Mouse (Mus musculus) erythroblast, adult 5-6 weeks (primary cell): ENCODE data around the gene Cacna1g. TPM values are rescaled to one million over a fixed set of nuclear protein-coding genes. Genes with fewer than 3 reads are reported as not detected.
A peak's percentile ranks its signal among the peaks of the same experiment; 100 is the strongest.

Source experiments
- ATAC-seq: replicated peaks from 2 replicates; pipeline ENCODE4 v1.8.0; 2016; ENCODE audit warnings: moderate number of reproducible peaks, mild to moderate bottlenecking, moderate TSS enrichment, inconsistent platforms; ENCODE audit not compliant: poor library complexity, low FRiP score, severe bottlenecking
- total RNA-seq, 2 experiments: library from RNA; stranded (forward) in 1 of 2; stranded (reverse) in 1 of 2; fragments of 150-400 nt in 1 of 2; fragments of 200-764, 138-1000 nt in 1 of 2; gene quantifications; 2 replicates each; pipeline versions ENCODE4 v1.2.3 to v1.2.4; 2015 to 2017; ENCODE audit warnings: low replicate concordance in 2 of 2

Cacna1g gene
- total RNA-seq (2015; ENCODE audit: low replicate concordance) (109 and 122 TPM in 2 replicates), total RNA-seq (2017; ENCODE audit: low replicate concordance) (78.9 and 102 TPM in 2 replicates)

GRCm38 (mm10) chr11:94473707-94474543 is at the start of gene Cacna1g:
TSS of gene Cacna1g (minus strand) at chr11:94474198.
- peak; percentile 85 for ATAC-seq

- ATAC-seq, result no peak
Measured at GRCm38 (mm10) chr11:94521219-94521843, 47.3 kb upstream of the Cacna1g start, which contains the start of gene Mycbpap. TSS of gene Mycbpap (minus strand) at chr11:94521742.

GRCm38 (mm10) chr11:94513452-94513851 is 39.5 kb upstream of the Cacna1g start:
- ATAC-seq, result no peak

DNA sequence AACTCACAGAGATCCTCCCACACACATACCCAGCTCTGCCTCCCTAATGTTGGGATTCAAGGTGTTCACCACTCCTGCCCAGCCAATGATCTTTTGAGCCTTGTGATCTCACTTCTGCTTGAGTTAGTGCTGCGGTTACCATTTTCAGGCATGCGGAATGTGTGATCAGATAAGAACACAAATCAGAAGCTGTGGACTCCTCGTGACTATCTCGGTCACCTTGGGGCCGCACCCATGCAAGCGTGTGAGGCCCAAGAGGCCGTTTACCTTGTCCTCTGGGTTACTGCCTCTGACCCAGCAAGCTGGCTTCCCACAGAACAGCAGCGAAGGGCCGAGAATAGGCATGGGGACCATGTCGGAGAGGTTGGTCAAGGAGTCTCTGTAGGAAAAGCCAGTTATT is 35.0 kb upstream of the Cacna1g start:
- no peak for ATAC-seq

DNA sequence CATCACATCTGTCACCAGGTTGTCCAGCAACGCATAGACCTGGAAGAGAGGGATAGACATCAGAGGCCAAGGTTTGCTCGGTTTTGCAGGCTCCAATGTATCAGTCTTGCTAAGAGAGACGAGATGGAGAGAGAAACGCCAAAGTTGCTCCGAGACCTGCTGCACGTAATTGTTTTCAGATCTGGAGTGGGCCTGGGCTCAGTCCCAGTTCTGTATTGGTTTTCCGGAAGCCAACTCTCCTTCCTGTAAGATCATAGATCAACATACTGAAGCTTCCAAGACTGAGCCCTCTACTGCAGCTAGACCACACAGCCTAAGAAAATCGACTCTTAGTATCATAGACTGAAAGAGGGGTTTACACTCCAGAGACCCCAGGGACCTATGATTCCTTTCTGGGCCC is 27.5 kb upstream of the Cacna1g start:
- ATAC-seq, result no peak

- no peak for ATAC-seq
Measured at GRCm38 (mm10) chr11:94500362-94500761, 26.4 kb upstream of the Cacna1g start.

- ATAC-seq, result no peak
Measured at GRCm38 (mm10) chr11:94499661-94500152, 25.7 kb upstream of the Cacna1g start, which contains the start of gene Epn3. TSS of gene Epn3 (minus strand) at chr11:94499974.

DNA sequence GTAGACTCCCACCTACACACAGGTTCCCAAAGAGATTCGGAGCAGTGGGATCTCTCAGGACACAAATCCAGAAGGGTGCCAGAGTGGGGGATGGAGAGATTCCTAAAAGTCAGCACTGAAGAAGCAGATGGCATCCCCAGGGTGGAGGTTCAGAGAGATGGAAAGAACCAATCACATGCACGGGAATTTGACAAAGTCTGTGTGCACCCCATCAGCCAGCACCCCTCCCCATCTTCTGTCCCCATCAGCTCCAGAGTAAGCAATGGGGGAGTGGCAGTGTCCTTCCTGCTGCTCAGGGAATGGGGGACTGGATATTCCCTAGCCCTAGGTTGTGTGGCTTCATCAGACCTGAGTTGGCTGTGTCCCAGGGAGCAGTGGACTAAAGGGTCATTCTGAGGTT is 25.0 kb upstream of the Cacna1g start:
- no peak for ATAC-seq

- no peak for ATAC-seq
Measured at GRCm38 (mm10) chr11:94498093-94498996, 24.3 kb upstream of the Cacna1g start.

- no peak for ATAC-seq
Measured at GRCm38 (mm10) chr11:94495415-94495814, 21.4 kb upstream of the Cacna1g start.

- ATAC-seq, result no peak
Measured at GRCm38 (mm10) chr11:94491749-94492099, 17.7 kb upstream of the Cacna1g start.

GRCm38 (mm10) chr11:94491035-94491748 is 17.2 kb upstream of the Cacna1g start:
- ATAC-seq, result no peak

DNA sequence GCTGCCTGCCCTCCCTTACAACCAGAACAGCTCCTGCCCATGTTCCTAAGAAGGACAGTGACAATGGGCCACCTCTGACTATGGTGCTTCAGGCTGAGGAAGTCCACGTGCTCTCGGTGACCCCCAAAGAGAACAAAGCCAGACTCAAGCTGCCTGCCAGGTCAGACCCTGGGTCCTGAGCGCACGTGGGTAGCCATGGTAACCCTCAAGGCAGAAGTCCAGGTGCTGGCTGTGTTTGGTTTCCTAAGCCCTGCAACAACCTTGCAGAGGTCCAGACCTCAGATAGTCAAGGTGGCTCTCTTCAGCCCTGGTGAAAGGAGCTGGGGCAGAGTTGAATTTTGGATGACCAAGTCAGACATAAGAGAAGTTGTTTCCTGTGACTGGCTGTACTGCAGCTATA is 15.7 kb upstream of the Cacna1g start:
- ATAC-seq, result no peak

DNA sequence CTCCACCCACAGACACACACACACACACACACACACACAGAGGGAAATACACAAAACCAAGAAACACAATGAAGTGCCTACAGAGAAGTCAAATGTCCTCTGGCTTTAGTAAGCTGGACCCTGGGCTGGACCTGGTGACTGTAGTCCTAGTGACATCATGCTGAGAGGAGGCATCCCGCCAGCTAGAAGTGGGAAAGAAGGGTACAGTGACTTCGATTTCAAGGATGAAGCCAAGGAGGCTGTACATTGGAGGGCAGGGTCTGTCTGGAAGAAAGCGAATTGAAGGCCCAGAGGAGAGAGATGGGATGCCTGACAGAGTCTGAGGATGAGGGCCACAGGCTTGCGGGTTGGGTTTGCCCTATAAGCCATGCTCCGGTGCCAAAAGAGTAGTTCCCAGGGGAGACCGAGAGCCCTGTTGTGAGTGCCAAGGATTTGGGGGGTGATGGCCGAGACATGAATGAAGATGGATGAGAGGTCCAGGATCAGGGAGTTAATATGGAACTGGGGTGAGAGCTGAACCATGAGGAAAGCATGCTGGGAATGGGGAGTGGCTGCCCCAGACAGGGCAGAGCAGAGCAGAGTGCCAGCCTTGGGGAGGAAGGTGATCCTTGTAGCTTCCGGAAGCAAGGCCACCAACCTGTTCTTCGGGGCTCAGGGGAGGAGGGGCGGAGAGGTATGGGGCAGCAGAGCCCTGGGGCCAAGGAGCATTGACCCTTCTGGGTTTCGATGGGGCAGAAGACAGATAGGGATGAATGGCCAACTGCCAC is 15.0 kb upstream of the Cacna1g start:
- no peak for ATAC-seq

DNA sequence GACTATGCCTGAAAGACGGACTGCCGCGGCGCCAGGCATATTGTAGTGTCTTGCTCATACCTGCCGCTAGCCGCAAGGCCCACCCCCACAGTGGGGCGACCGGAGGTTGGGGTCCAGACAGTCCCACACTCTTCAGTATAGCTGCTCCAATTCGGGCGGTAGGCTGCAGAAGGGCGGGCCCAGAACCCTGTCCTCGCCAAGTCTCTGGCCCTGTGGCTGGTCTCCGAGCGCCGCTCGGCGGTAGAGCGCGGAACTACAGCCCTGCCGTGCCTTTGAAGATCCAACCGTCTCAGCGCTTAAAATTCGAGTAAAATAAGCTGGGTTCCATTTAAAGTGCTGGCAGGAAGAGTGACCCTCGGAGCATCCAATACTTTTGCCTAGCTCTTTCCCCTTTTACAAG is 12.0 kb upstream of the Cacna1g start, which contains the start of gene Spata20:
Gene Spata20 (minus strand): TSS at position 179 of the 400 bp plus-strand sequence.
- peak; percentile 72 for ATAC-seq

DNA sequence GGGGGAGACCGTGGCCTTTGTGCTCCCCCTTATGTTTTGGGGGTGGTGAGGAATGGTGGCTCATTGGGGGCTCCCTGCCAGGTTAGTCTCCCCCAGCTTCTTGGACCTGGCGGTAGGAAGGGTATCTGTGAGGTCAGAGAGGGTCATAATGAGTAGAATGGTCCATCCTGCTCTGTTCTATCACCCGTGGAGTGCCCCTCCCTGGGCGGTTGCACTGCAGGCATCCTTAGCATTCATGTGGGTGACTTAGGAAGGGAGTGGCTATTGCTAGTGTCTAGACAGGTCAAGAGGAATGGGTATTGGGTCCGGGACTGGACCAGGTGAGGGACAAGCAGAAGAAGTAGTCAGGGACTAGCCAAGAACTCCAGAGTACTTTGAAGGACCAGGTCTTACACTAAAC is 11.2 kb upstream of the Cacna1g start:
- no peak for ATAC-seq

DNA sequence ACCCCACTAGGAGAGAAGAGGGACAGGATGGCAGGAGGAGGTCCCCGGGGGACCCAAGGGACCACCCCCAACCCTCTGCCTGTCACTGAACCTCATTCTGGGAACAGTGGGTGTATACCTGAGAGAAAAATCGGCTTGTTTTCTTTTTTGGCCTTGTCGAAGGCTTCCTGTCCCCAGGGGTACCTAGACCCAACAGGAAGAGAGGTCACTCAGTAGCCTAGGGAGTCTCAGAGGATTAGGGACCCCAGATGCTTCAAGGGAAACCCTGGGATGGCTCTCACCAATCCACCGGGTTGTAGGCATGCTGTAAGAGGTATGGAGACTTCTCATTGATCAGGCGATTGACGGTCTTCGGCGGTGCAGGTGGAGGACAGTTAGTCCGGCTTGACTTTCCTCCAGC is 10.6 kb upstream of the Cacna1g start:
- ATAC-seq, result no peak

DNA sequence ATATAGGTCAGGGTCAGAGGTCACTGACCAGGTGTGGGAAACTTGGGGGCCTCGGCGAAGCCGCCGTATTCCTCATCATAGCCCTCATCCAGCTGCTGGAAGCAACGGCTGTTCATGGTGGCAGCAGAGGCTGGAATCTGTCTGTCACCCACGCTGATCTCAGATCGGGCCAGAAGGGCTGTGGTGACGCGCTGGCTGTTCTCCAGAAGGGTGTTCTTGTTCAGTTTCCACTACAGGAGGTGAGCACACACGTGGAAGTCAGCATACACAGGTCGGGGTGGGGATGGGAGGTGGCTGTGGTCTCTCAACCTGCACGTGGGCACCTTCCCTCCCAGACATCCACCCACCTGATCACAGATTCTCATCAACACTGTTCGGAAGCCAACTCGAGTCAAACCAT is 9.9 kb upstream of the Cacna1g start:
- no peak for ATAC-seq

- ATAC-seq, result no peak
Measured at GRCm38 (mm10) chr11:94483436-94483835, 9.4 kb upstream of the Cacna1g start.
